Mouse (Mus musculus) myocyte (in vitro differentiated cells): ENCODE measurements at regions not wholly inside any gene's neighbourhood (a gene's known extent, or its start where the extent isn't known, plus 50 kb on each side); places are given as distances from the start of the nearest gene placed in this dataset.

Source experiments
- H3K27me3 ChIP-seq: one replicate; pipeline ENCODE4 v1.6.1; 2011; ENCODE audit not compliant: control insufficient read depth, insufficient read depth, insufficient read length
- H3K36me3 ChIP-seq: one replicate; pipeline ENCODE4 v1.6.1; 2011; ENCODE audit not compliant: control insufficient read depth, insufficient read depth
- H3K4me2 ChIP-seq: one replicate; pipeline ENCODE4 v1.6.1; 2011; ENCODE audit warnings: low read depth, control low read depth
- H3K4me3 ChIP-seq: one replicate; pipeline ENCODE4 v1.5.1; 2011; ENCODE audit warnings: mild to moderate bottlenecking, control low read depth, moderate library complexity
- H3K79me2 ChIP-seq: one replicate; pipeline ENCODE4 v1.6.1; 2011; ENCODE audit not compliant: control insufficient read depth, insufficient read depth
- H3ac ChIP-seq: one replicate; pipeline ENCODE4 v1.6.1; 2011; ENCODE audit not compliant: control insufficient read depth, insufficient read length
- CEBPB ChIP-seq: IDR thresholded peaks from 2 replicates; pipeline ENCODE4 v1.6.1; 2011; ENCODE audit warnings: mild to moderate bottlenecking, moderate library complexity; ENCODE audit not compliant: poor library complexity, insufficient read depth, severe bottlenecking
- E2F4 ChIP-seq: IDR thresholded peaks from one replicate; pipeline ENCODE4 v1.6.1; 2011; ENCODE audit warnings: mild to moderate bottlenecking, control low read depth, moderate library complexity; ENCODE audit not compliant: insufficient read depth
- MAX ChIP-seq: IDR thresholded peaks from one replicate; pipeline ENCODE4 v1.6.1; 2011; ENCODE audit warnings: low read depth, mild to moderate bottlenecking, control low read depth
- MYOD1 ChIP-seq, 3 experiments: IDR thresholded peaks; one replicate each; pipeline ENCODE4 v1.6.1; 2011; ENCODE audit warnings: control low read depth in 2 of 3, low read depth in 2 of 3, mild to moderate bottlenecking in 2 of 3, moderate library complexity in 1 of 3; ENCODE audit not compliant: insufficient read length in 2 of 3, control insufficient read depth in 1 of 3
- MYOG ChIP-seq, 3 experiments: IDR thresholded peaks; one replicate each; pipeline ENCODE4 v1.6.1; 2011; ENCODE audit warnings: control low read depth in 2 of 3, low read depth in 2 of 3, mild to moderate bottlenecking in 2 of 3; ENCODE audit not compliant: insufficient read length in 2 of 3, control insufficient read depth in 1 of 3, insufficient read depth in 1 of 3
- POLR2A ChIP-seq: IDR thresholded peaks from one replicate; pipeline ENCODE4 v1.6.1; 2011; ENCODE audit warnings: low read depth, mild to moderate bottlenecking, control low read depth, moderate library complexity; ENCODE audit not compliant: insufficient read length
- POLR2AphosphoS2 ChIP-seq: IDR thresholded peaks from one replicate; pipeline ENCODE4 v1.6.1; 2011; ENCODE audit warnings: low read depth, control low read depth; ENCODE audit not compliant: insufficient read length
- REST ChIP-seq: IDR thresholded peaks from one replicate; pipeline ENCODE4 v1.6.1; 2011; ENCODE audit warnings: mild to moderate bottlenecking, control low read depth, moderate library complexity; ENCODE audit not compliant: insufficient read depth, insufficient read length
- SRF ChIP-seq: IDR thresholded peaks from one replicate; pipeline ENCODE4 v1.6.1; 2011; ENCODE audit warnings: low read depth; ENCODE audit not compliant: control insufficient read depth, insufficient read length
- TCF12 ChIP-seq: IDR thresholded peaks from one replicate; pipeline ENCODE4 v1.6.1; 2011; ENCODE audit warnings: mild to moderate bottlenecking, control low read depth; ENCODE audit not compliant: poor library complexity, insufficient read depth, severe bottlenecking
- TCF3 ChIP-seq: IDR thresholded peaks from one replicate; pipeline ENCODE4 v1.6.1; 2011; ENCODE audit warnings: low read depth, control low read depth; ENCODE audit not compliant: insufficient read length
- USF1 ChIP-seq: IDR thresholded peaks from one replicate; pipeline ENCODE4 v1.6.1; 2011; ENCODE audit warnings: low read depth, mild to moderate bottlenecking, control low read depth, moderate library complexity

GRCm38 (mm10) chr1:120961235-120961634 lies 359.0 kb downstream of the En1 start:
- peak in 2 of 3 experiments; percentile 29 to 56 for TF ChIP-seq MYOD1 (IDR thresholded peaks at IDR 0.05; ENCODE audit: control insufficient read depth in 1 of 3, insufficient read length in 2 of 3, low read depth in 2 of 3)
- no peak for TF ChIP-seq TCF12
- no peak for TF ChIP-seq POLR2A
- Histone ChIP-seq H3K36me3 (no peaks in the 10 kb centered on the region), H3K27me3 (no peaks in the 10 kb centered on the region), H3K79me2 (no peaks in the 10 kb centered on the region), H3ac (no peak overlapping the region), H3K4me3 (no peak overlapping the region), H3K4me2 (no peak overlapping the region)

GRCm38 (mm10) chr1:120961984-120962383 lies 359.8 kb downstream of the En1 start:
- Histone ChIP-seq H3K36me3 (no peaks in the 10 kb centered on the region), H3ac (no peak overlapping the region), H3K4me3 (no peak overlapping the region), H3K79me2 (no peaks in the 10 kb centered on the region), H3K4me2 (no peak overlapping the region), H3K27me3 (no peaks in the 10 kb centered on the region)
- TF ChIP-seq REST, result no peak
- TF ChIP-seq E2F4, result no peak
- no peak for TF ChIP-seq TCF3
- no peak for TF ChIP-seq CEBPB
- no peak for TF ChIP-seq MYOD1 (IDR thresholded peaks at IDR 0.05; ENCODE audit: control insufficient read depth in 1 of 3, insufficient read length in 2 of 3, low read depth in 2 of 3)
- TF ChIP-seq MYOG (IDR thresholded peaks at IDR 0.05; ENCODE audit: control insufficient read depth in 1 of 3, insufficient read depth in 1 of 3, insufficient read length in 2 of 3, low read depth in 2 of 3), result no peak
- TF ChIP-seq MAX, result no peak
- no peak for TF ChIP-seq POLR2AphosphoS2
- TF ChIP-seq USF1, result no peak
- no peak for TF ChIP-seq TCF12
- no peak for TF ChIP-seq SRF
- no peak for TF ChIP-seq POLR2A

DNA sequence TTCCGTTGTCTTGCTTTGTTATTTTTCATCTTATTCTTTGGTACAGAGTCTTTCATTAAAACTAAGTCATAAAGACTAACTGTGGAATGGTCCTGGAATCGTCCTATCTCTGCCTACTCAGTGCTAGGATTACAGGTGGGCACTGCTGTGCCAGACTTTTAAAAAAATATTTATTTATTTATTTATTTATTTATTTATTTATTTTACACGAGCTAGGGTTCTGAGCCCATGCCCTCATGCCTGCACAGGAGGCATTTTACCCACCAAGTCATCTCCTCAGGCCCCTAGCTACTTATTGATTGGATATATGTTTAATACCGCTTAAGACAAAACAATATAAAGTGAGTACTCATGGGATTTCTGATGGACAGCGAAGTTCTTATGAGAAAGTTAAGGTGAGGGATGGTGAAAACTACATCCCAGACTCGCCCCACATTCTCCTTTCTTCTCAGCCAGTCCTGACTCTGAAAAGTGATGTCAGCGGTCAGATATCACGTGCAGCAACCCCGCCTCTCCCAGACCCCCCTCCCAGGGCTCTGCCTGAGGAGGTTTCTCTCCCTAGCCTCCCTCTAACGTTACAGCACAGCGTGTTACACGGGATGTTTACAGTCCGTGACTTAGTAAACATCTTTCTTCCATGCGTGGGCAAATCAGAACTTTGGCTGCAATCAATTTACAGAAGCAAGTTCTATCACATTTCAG lies 361.4 kb downstream of the En1 start:
- Histone ChIP-seq H3K36me3 (no peaks in the 10 kb centered on the region), H3K79me2 (no peaks in the 10 kb centered on the region), H3K4me3 (no peak overlapping the region), H3K27me3 (no peaks in the 10 kb centered on the region), H3K4me2 (peak overlapping the region; percentile 61), H3ac (no peak overlapping the region)
- no peak for TF ChIP-seq CEBPB
- no peak for TF ChIP-seq REST
- no peak for TF ChIP-seq TCF3
- no peak for TF ChIP-seq USF1

GRCm38 (mm10) chr1:120964179-120964517 lies 361.9 kb downstream of the En1 start:
- no peaks in the 10 kb centered on the region for H3K79me2 ChIP-seq
- no peak overlapping the region for H3K4me3 ChIP-seq
- no peak overlapping the region for H3ac ChIP-seq
- H3K36me3 ChIP-seq, result no peaks in the 10 kb centered on the region
- H3K27me3 ChIP-seq, result no peaks in the 10 kb centered on the region
- TF ChIP-seq SRF (no peak), CEBPB (no peak), E2F4 (no peak), MYOG (IDR thresholded peaks at IDR 0.05; ENCODE audit: control insufficient read depth in 1 of 3, insufficient read depth in 1 of 3, insufficient read length in 2 of 3, low read depth in 2 of 3) (no peak), TCF3 (no peak), USF1 (no peak), MAX (no peak), POLR2AphosphoS2 (no peak), MYOD1 (IDR thresholded peaks at IDR 0.05; ENCODE audit: control insufficient read depth in 1 of 3, insufficient read length in 2 of 3, low read depth in 2 of 3) (no peak), TCF12 (no peak), POLR2A (no peak), REST (no peak)
- H3K4me2 ChIP-seq, result peak overlapping the region; percentile 61

DNA sequence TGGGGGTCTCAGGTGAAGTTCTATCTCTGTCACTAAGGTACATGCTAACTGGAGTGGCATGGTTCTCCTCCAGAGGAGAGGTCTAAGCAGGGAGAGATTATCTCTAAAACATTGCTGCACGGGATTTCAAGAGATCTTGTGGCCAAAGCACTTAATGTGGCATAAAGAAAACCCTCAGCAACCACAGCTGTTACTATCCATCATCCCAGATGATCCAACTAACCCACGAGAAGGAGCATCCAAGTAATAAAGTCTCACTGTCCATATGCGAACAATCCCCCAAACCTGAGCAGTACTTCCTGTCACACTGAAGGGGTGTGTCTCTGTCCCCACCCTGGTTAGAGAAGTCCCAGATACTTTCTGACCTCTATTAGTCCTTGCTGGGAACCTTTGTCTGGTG lies 363.9 kb downstream of the En1 start:
- Histone ChIP-seq H3K4me3 (no peak overlapping the region), H3ac (no peak overlapping the region), H3K79me2 (no peaks in the 10 kb centered on the region), H3K4me2 (peak overlapping the region; percentile 23), H3K36me3 (no peaks in the 10 kb centered on the region), H3K27me3 (no peaks in the 10 kb centered on the region)
- TF ChIP-seq CEBPB (no peak), SRF (no peak), USF1 (no peak), MYOD1 (IDR thresholded peaks at IDR 0.05; ENCODE audit: control insufficient read depth in 1 of 3, insufficient read length in 2 of 3, low read depth in 2 of 3) (peak in 2 of 3 experiments; percentile 78 to 90), TCF12 (peak; percentile 32)
